Mouse (Mus musculus): ENCODE measurements at regions not wholly inside any gene's neighbourhood (a gene's known extent, or its start where the extent isn't known, plus 50 kb on each side); places are given as distances from the start of the nearest gene placed in this dataset.

GRCm38 (mm10) chr15:51203351-51203750 lies 2681.4 kb upstream of the Gm7489 start:
- no peak for TF ChIP-seq GATA1 (IDR thresholded peaks at IDR 0.05; ENCODE audit: borderline replicate concordance, low read length)
- TF ChIP-seq FLI1 (IDR thresholded peaks at IDR 0.05; ENCODE audit: low read length) = no peak

Data from megakaryocyte, embryonic 14.5 days (primary cell).